9 mouse cellular contexts compared by ENCODE assay signal in genomic region chr1:72002471-72003116, GRCm38 (mm10).
DNase-seq lines count a peak whose midpoint lies in the region; ATAC-seq and TF ChIP-seq lines count a peak whose summit lies in the region.
"Had no signal": no experiment of that assay in that cellular context is flagged by ENCODE, and none has a peak within 500 bp of the region (broad histone marks: within the 10 kb centered on the region; RNA-seq: fewer than 3 reads in every experiment).

No protein-coding gene starts in this region.

- peak; percentile 49 for ATAC-seq in heart, postnatal 0 days (ENCODE audit: insufficient read depth, low read depth)
- no peak; the same call in 1 of the 2 replicates for ATAC-seq in heart, embryonic 11.5 days (replicated peaks; ENCODE audit: insufficient number of reproducible peaks, low FRiP score, low TSS enrichment)
- peak; percentile 94 for ATAC-seq in embryonic facial prominence, embryonic 15.5 days (ENCODE audit: insufficient number of reproducible peaks, low FRiP score, low TSS enrichment, low read depth)
- peak; percentile 89 for ATAC-seq in limb, embryonic 14.5 days (ENCODE audit: low FRiP score, low read depth)
- no peak for ATAC-seq in liver, postnatal 0 days

- DNase-seq in heart, postnatal 0 days (ENCODE audit: low spot score), result no peak
- peak; percentile 51 for DNase-seq in 3134 (ENCODE audit: extremely low read depth, insufficient read length, low spot score)
- DNase-seq in limb, embryonic 14.5 days (ENCODE audit: low spot score), result peak; percentile 75
- DNase-seq in liver, postnatal 0 days, result no peak
- DNase-seq in spleen, adult 18-20 months, result no peak
- no peak for DNase-seq in ovary, postnatal 36 days (ENCODE audit: low spot score)

- no peaks in the 10 kb centered on the region for H3K4me1 ChIP-seq in heart, postnatal 0 days (ENCODE audit: control insufficient read depth, insufficient read depth)
- H3K4me1 ChIP-seq in heart, embryonic 11.5 days (ENCODE audit: control insufficient read depth, insufficient read depth, low read length), result peaks cover 8% of the 10 kb centered on the region; the same call in 1 of the 2 replicates
- H3K4me1 ChIP-seq in embryonic facial prominence, embryonic 15.5 days, result peaks cover 18% of the 10 kb centered on the region
- peaks cover 7% of the 10 kb centered on the region for H3K4me1 ChIP-seq in limb, embryonic 14.5 days (ENCODE audit: control insufficient read depth, insufficient read depth, low read length)
- peaks cover 7% of the 10 kb centered on the region; the same call in 1 of the 2 replicates for H3K4me1 ChIP-seq in liver, postnatal 0 days (ENCODE audit: insufficient read depth)

- H3K27ac ChIP-seq in heart, postnatal 0 days (ENCODE audit: low read depth), result no peak overlapping the region
- no peak overlapping the region for H3K27ac ChIP-seq in heart, embryonic 11.5 days (ENCODE audit: low read depth, low read length)
- peak overlapping the region; percentile 86 for H3K27ac ChIP-seq in embryonic facial prominence, embryonic 15.5 days (replicated peaks)
- no peak overlapping the region; the same call in 1 of the 2 replicates for H3K27ac ChIP-seq in limb, embryonic 14.5 days (replicated peaks; ENCODE audit: low read depth, low read length)
- H3K27ac ChIP-seq in liver, postnatal 0 days (ENCODE audit: low read depth), result no peak overlapping the region
- H3K27ac ChIP-seq: neural tube, embryonic 13.5 days had no signal

- H3K9ac ChIP-seq in heart, postnatal 0 days (replicated peaks; ENCODE audit: low read depth, low read length), result no peak overlapping the region
- H3K9ac ChIP-seq in heart, embryonic 11.5 days (ENCODE audit: low read depth, low read length), result no peak overlapping the region
- no peak overlapping the region for H3K9ac ChIP-seq in embryonic facial prominence, embryonic 15.5 days
- no peak overlapping the region for H3K9ac ChIP-seq in limb, embryonic 14.5 days (ENCODE audit: low read depth, low read length, severe bottlenecking)
- H3K9ac ChIP-seq in liver, postnatal 0 days (replicated peaks), result no peak overlapping the region
- H3K9ac ChIP-seq: neural tube, embryonic 13.5 days had no signal

- no peak for TF ChIP-seq EP300 in heart, postnatal 0 days (IDR thresholded peaks at IDR 0.05; ENCODE audit: low read depth)
- no peak for TF ChIP-seq EP300 in liver, postnatal 0 days (IDR thresholded peaks at IDR 0.05; ENCODE audit: low read depth)

- WGBS in heart, postnatal 0 days, result 67% methylated on average over 9 of the region's 9 CpGs
- WGBS in heart, embryonic 11.5 days (ENCODE audit: insufficient replicate concordance), result 60% methylated on average over 9 of the region's 9 CpGs
- WGBS in embryonic facial prominence, embryonic 15.5 days, result 37% methylated on average over 9 of the region's 9 CpGs
- 40% methylated on average over 9 of the region's 9 CpGs for WGBS in limb, embryonic 14.5 days
- 65% methylated on average over 9 of the region's 9 CpGs for WGBS in liver, postnatal 0 days (ENCODE audit: insufficient replicate concordance)

- no peaks in the 10 kb centered on the region for H3K36me3 ChIP-seq in heart, postnatal 0 days (replicated peaks; ENCODE audit: control insufficient read depth, insufficient read depth, low read length)
- no peaks in the 10 kb centered on the region for H3K36me3 ChIP-seq in heart, embryonic 11.5 days (ENCODE audit: control insufficient read depth, insufficient read depth, low read length)
- H3K36me3 ChIP-seq in embryonic facial prominence, embryonic 15.5 days, result no peaks in the 10 kb centered on the region
- H3K36me3 ChIP-seq in limb, embryonic 14.5 days (ENCODE audit: control insufficient read depth, insufficient read depth, low read length), result no peaks in the 10 kb centered on the region
- H3K36me3 ChIP-seq in liver, postnatal 0 days (replicated peaks; ENCODE audit: insufficient read depth, low read length), result no peaks in the 10 kb centered on the region
- H3K36me3 ChIP-seq: neural tube, embryonic 13.5 days had no signal

- H3K27me3 ChIP-seq in heart, postnatal 0 days (ENCODE audit: control insufficient read depth, insufficient read depth, low read length), result no peaks in the 10 kb centered on the region
- no peaks in the 10 kb centered on the region for H3K27me3 ChIP-seq in heart, embryonic 11.5 days (ENCODE audit: control insufficient read depth, insufficient read depth, low read length)
- H3K27me3 ChIP-seq in embryonic facial prominence, embryonic 15.5 days, result no peaks in the 10 kb centered on the region
- H3K27me3 ChIP-seq in limb, embryonic 14.5 days (ENCODE audit: control insufficient read depth, insufficient read depth, low read length), result no peaks in the 10 kb centered on the region
- no peaks in the 10 kb centered on the region for H3K27me3 ChIP-seq in liver, postnatal 0 days (ENCODE audit: insufficient read depth, low read length)
- H3K27me3 ChIP-seq: neural tube, embryonic 13.5 days had no signal

- no peak overlapping the region for H3K4me3 ChIP-seq in heart, postnatal 0 days (ENCODE audit: low read depth, low read length)
- H3K4me3 ChIP-seq in heart, embryonic 11.5 days (ENCODE audit: low read depth, low read length), result no peak overlapping the region
- no peak overlapping the region for H3K4me3 ChIP-seq in embryonic facial prominence, embryonic 15.5 days (replicated peaks)
- no peak overlapping the region for H3K4me3 ChIP-seq in limb, embryonic 14.5 days (replicated peaks; ENCODE audit: low read length)
- no peak overlapping the region for H3K4me3 ChIP-seq in liver, postnatal 0 days (ENCODE audit: low read depth, low read length)
- H3K4me3 ChIP-seq: neural tube, embryonic 13.5 days had no signal

- H3K9me3 ChIP-seq in heart, postnatal 0 days (replicated peaks; ENCODE audit: control insufficient read depth, low read length), result no peaks in the 10 kb centered on the region
- no peaks in the 10 kb centered on the region for H3K9me3 ChIP-seq in heart, embryonic 11.5 days (replicated peaks; ENCODE audit: control insufficient read depth, low read length)
- H3K9me3 ChIP-seq in embryonic facial prominence, embryonic 15.5 days (replicated peaks), result no peaks in the 10 kb centered on the region
- H3K9me3 ChIP-seq in limb, embryonic 14.5 days (ENCODE audit: control insufficient read depth, low read length), result no peaks in the 10 kb centered on the region
- no peaks in the 10 kb centered on the region for H3K9me3 ChIP-seq in liver, postnatal 0 days (ENCODE audit: low read length)
- H3K9me3 ChIP-seq: neural tube, embryonic 13.5 days had no signal

- TF ChIP-seq CTCF in heart, postnatal 0 days (IDR thresholded peaks at IDR 0.05; ENCODE audit: low read depth), result no peak
- no peak for TF ChIP-seq CTCF in liver, postnatal 0 days (IDR thresholded peaks at IDR 0.05; ENCODE audit: low read depth)

- TF ChIP-seq POLR2A in limb, embryonic 14.5 days (IDR thresholded peaks at IDR 0.05; ENCODE audit: borderline replicate concordance, extremely low read depth, insufficient read depth, insufficient read length), result no peak

- H3K4me2 ChIP-seq in heart, postnatal 0 days (ENCODE audit: low read depth, low read length), result no peak overlapping the region
- H3K4me2 ChIP-seq in heart, embryonic 11.5 days, result no peak overlapping the region
- H3K4me2 ChIP-seq in embryonic facial prominence, embryonic 15.5 days (replicated peaks), result no peak overlapping the region
- H3K4me2 ChIP-seq in limb, embryonic 14.5 days (replicated peaks; ENCODE audit: low read depth, low read length, severe bottlenecking), result no peak overlapping the region
- no peak overlapping the region for H3K4me2 ChIP-seq in liver, postnatal 0 days (ENCODE audit: low read depth, low read length)
- H3K4me2 ChIP-seq: neural tube, embryonic 13.5 days had no signal

Comparison
In these comparisons a context has a peak if more than half of its experiments do, and no peak if none do; other contexts are left out.
1. ATAC-seq: peak in heart, postnatal 0 days (single experiment), embryonic facial prominence, embryonic 15.5 days (single experiment) and limb, embryonic 14.5 days (single experiment); none in heart, embryonic 11.5 days (single experiment) and liver, postnatal 0 days (single experiment).
2. DNase-seq: peak in 3134 (single experiment) and limb, embryonic 14.5 days (single experiment); none in heart, postnatal 0 days (single experiment), liver, postnatal 0 days (single experiment), spleen, adult 18-20 months (0 of 2) and ovary, postnatal 36 days (single experiment).